Mouse (Mus musculus) megakaryocyte, embryonic 14.5 days (primary cell): ENCODE results near the gene Nos1ap.

Experiments used
- FLI1 ChIP-seq: IDR thresholded peaks from 2 replicates; pipeline ENCODE4 v1.6.1; 2012; ENCODE audit warnings: low read length, inconsistent platforms, mixed read lengths
- GATA1 ChIP-seq: IDR thresholded peaks from 3 replicates; pipeline ENCODE4 v1.6.1; 2012; ENCODE audit warnings: mixed read lengths, low read length, inconsistent platforms, borderline replicate concordance

- no peak for TF ChIP-seq FLI1
- TF ChIP-seq GATA1, result no peak
Measured at GRCm38 (mm10) chr1:170422188-170422587, 167.5 kb downstream of the Nos1ap start.
